Mouse (Mus musculus): ENCODE measurements around the gene Vapa. TPM values are rescaled to one million over a fixed set of nuclear protein-coding genes. Genes with fewer than 3 reads are reported as not detected.
A peak's percentile ranks its signal among the peaks of the same experiment; 100 is the strongest.

Vapa gene
- polyA plus RNA-seq, 1 experiment, result 40.3 TPM

DNA sequence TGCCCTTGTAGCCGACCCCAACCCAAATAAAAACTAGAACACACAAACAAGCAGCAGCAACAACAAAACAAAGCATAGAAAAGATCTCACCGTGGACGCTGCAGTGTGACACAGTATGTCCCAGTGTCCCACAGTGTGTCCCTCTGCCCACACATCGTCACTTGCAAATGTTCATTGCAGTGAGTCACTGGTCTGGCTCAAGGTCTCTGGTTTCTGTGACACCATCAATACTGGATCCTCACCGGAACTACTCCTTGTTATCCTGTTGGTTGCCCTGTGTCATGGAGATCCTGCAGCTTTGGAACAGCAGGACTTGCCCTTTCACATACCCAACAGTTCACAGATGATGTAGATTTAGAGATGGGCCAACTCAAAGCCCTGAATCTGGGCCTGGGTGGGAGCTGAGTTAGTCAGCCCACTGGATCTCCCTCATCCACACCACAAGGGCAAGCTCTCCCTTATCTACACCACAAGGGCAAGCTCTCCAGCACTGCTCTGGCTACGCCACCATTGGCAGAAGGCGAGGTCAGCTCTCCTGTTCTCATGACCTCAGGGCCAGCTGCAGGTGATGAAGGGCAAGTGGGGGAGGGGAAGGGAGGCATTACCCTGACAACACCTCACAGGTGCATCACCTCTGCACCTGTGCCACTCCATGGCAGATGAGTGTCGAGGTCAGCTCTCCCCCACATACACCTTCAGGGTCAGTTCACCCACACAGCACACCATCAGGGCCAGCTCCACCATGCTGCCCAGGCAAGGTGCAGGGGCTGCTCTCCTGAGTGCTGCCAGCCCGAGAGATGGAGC, 35.2 kb upstream of the Vapa start:
- Histone ChIP-seq H3K4me1 (ENCODE audit: control insufficient read depth, insufficient read depth, low read length) (no peaks in the 10 kb centered on the region), H3K4me3 (replicated peaks; ENCODE audit: extremely low read depth, low read depth, low read length) (no peak overlapping the region)
- no peak for DNase-seq
- TF ChIP-seq CTCF (IDR thresholded peaks at IDR 0.05; ENCODE audit: insufficient read depth, low read length) (no peak), POLR2A (IDR thresholded peaks at IDR 0.05; ENCODE audit: borderline replicate concordance, extremely low read depth, low read depth, low read length) (no peak)
- WGBS, result 80% methylated on average over 9 of the region's 9 CpGs

DNA sequence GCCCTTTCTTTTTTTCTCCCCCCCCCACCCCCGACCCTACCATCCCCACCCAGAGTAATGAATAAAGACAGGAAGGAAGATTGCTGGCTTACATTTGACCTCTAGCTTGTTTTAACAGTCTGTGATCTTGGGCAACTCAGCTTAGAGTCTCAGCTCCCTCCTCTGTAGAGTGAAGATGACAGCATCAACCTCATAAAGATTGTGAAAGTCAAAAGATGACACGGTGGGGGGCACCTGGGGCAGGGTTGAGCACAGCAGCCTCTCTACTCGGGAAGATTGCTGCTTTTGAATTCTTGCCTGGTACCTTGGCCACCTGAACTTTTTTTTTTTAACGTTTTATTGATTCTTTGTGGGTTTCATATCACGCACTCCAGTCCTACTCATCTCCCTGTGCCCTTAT, 34.6 kb upstream of the Vapa start:
- Histone ChIP-seq H3K4me3 (replicated peaks; ENCODE audit: extremely low read depth, low read depth, low read length) (no peak overlapping the region), H3K4me1 (ENCODE audit: control insufficient read depth, insufficient read depth, low read length) (no peaks in the 10 kb centered on the region)
- TF ChIP-seq POLR2A (IDR thresholded peaks at IDR 0.05; ENCODE audit: borderline replicate concordance, extremely low read depth, low read depth, low read length) (no peak), CTCF (IDR thresholded peaks at IDR 0.05; ENCODE audit: insufficient read depth, low read length) (no peak)
- DNase-seq, result no peak
- 47% methylated on average over 5 of the region's 5 CpGs for WGBS

DNA sequence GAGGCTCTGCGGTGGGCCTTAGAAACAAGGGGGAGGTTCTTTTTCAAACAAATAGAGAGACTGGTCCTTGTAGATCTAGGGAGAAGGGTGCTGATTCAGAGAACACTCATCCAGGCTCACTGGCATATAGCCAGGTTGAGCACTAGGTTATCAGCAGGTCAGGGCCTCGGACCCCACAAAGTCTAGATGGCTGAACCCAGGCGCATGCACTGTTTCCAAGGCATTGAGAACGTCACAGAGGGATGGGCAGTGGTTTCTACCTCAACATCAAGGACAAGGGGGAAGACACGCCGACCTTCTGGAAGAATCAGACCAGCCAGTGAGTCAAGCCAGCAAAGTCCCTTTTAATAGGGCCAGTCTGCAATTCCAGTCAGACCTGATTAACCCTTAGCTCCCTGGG, 33.9 kb upstream of the Vapa start:
- 76% methylated on average over 6 of the region's 6 CpGs for WGBS
- Histone ChIP-seq H3K4me1 (ENCODE audit: control insufficient read depth, insufficient read depth, low read length) (peaks cover 5% of the 10 kb centered on the region), H3K4me3 (replicated peaks; ENCODE audit: extremely low read depth, low read depth, low read length) (no peak overlapping the region)
- TF ChIP-seq CTCF (IDR thresholded peaks at IDR 0.05; ENCODE audit: insufficient read depth, low read length) (no peak), POLR2A (IDR thresholded peaks at IDR 0.05; ENCODE audit: borderline replicate concordance, extremely low read depth, low read depth, low read length) (no peak)
- no peak for DNase-seq

DNA sequence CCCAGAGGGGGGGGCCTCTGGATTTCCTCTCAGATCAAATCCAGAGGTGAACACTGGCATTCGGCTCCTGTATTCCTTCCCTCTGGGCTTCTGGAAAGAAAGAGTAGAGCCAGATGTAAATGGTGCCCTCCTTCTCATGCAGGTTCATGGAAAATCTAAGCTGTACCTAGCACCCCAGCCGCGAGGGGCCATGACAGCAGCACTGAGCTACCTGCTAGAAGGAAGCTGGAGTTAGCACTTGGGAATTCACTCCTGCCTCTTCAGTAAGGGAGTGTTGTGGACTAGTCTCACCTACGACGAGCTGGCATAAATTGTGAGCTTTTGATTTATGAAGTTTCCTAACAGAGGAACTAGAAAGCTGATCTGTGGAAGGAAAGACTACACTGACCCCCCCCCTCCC, 30.2 kb upstream of the Vapa start:
- peaks cover 6% of the 10 kb centered on the region for H3K4me1 ChIP-seq (ENCODE audit: control insufficient read depth, insufficient read depth, low read length)
- no peak for DNase-seq
- TF ChIP-seq CTCF (IDR thresholded peaks at IDR 0.05; ENCODE audit: insufficient read depth, low read length) (no peak), POLR2A (IDR thresholded peaks at IDR 0.05; ENCODE audit: borderline replicate concordance, extremely low read depth, low read depth, low read length) (no peak)
- H3K4me3 ChIP-seq (replicated peaks; ENCODE audit: extremely low read depth, low read depth, low read length), result no peak overlapping the region
- 52% methylated on average over 5 of the region's 5 CpGs for WGBS

DNA sequence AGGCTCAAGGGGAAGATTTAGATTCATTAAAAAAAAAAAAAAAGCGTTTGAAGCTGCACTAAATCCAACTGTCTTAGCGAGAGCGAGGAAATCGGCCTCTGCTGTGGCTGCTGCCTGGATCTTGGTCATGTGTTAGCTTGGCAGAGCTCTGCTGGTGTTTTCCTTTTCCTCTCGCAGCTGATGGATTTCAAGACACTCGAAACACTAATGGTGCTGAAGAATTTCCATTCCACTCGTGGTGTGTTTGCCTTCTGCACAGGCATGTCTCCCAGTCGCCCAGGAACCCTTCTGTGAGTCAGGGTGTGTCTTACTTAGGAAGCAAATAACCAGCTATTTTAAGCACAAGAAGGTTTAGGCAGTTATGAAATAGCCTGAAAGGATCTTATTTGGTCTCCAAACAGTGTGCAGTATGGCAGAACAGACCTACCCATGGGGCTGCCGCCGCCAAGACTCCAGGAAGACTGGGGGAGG, 29.7 kb upstream of the Vapa start:
- TF ChIP-seq CTCF (IDR thresholded peaks at IDR 0.05; ENCODE audit: insufficient read depth, low read length) (no peak), POLR2A (IDR thresholded peaks at IDR 0.05; ENCODE audit: borderline replicate concordance, extremely low read depth, low read depth, low read length) (no peak)
- 37% methylated on average over 10 of the region's 10 CpGs for WGBS
- no peak overlapping the region for H3K4me3 ChIP-seq (replicated peaks; ENCODE audit: extremely low read depth, low read depth, low read length)
- peaks cover 6% of the 10 kb centered on the region for H3K4me1 ChIP-seq (ENCODE audit: control insufficient read depth, insufficient read depth, low read length)
- peak; percentile 63 for DNase-seq

DNA sequence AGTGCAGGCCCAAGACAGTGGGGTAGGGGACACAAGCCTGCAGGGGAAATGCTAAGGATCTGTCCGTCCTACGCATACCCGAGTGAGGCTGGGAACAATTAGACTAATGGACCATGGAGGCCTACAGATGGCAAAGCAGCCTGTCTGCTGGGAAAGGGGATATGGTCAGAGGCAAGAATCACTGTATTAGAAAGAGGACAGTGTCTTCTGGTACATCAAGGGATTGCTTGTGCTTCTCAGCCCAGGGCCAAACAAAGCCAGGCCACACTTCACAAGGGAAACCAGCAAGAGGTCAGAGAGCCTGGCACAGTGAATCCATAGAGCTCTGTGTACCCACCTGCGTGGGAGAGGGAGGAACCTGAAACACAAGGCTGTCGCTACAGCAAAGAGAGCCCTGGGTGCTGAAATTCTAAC, 29.2 kb upstream of the Vapa start:
- 79% methylated on average over 5 of the region's 5 CpGs for WGBS
- no peak overlapping the region for H3K4me3 ChIP-seq (replicated peaks; ENCODE audit: extremely low read depth, low read depth, low read length)
- DNase-seq, result no peak
- peaks cover 6% of the 10 kb centered on the region for H3K4me1 ChIP-seq (ENCODE audit: control insufficient read depth, insufficient read depth, low read length)
- TF ChIP-seq POLR2A (IDR thresholded peaks at IDR 0.05; ENCODE audit: borderline replicate concordance, extremely low read depth, low read depth, low read length) (no peak), CTCF (IDR thresholded peaks at IDR 0.05; ENCODE audit: insufficient read depth, low read length) (no peak)

DNA sequence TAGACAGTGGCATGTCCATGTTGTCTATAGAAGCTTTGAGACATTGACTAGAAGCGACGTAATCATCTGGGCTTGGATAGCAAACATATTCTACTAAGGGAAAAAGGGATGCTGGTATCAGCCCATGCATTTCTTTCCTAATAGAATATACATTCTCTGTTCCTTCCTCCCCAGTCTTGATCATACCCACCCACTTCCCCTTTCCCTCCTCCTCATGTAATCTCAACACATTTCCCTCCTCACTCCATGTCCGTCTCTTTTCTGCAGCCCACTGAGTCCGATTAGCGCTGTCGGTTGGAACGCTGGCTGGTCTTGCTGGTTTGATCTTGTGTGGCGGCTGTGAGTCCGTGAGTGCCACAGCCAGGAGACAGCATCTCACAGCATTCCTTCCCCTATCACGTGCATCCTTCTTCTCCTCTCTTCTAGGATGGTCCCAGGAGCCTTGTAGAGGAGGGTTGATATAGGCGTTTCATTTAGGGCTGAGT, 28.4 kb upstream of the Vapa start, which contains the start of gene Txndc2:
Gene Txndc2, minus strand, starts transcription at position 435 of the 485 bp plus-strand sequence.
- peaks cover 6% of the 10 kb centered on the region for H3K4me1 ChIP-seq (ENCODE audit: control insufficient read depth, insufficient read depth, low read length)
- no peak within 1 kb of the TSS for H3K4me3 ChIP-seq (replicated peaks; ENCODE audit: extremely low read depth, low read depth, low read length)
- no peak for DNase-seq
- WGBS, result 87% methylated on average over 11 of the region's 11 CpGs
- no peak for TF ChIP-seq CTCF (IDR thresholded peaks at IDR 0.05; ENCODE audit: insufficient read depth, low read length)
- no peak for TF ChIP-seq POLR2A (IDR thresholded peaks at IDR 0.05; ENCODE audit: borderline replicate concordance, extremely low read depth, low read depth, low read length)

DNA sequence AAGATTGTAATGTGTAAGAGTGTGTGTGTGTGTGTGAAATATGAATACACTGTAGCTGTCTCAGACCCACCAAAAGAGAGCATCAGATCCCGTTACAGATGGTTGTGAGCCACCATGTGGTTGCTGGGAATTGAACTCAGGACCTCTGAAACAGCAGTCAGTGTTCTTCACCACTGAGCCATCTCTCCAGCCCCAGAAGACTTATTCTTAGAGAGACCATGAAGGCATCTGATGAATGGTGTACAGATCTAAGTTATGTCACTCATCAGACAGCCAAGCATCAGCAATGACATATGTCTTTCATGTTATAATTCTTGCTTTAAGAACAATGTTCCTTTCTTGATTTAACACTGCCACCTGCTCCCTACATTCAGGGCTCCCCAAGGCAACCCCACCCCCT, 25.8 kb upstream of the Vapa start:
- TF ChIP-seq CTCF (IDR thresholded peaks at IDR 0.05; ENCODE audit: insufficient read depth, low read length) (no peak), POLR2A (IDR thresholded peaks at IDR 0.05; ENCODE audit: borderline replicate concordance, extremely low read depth, low read depth, low read length) (no peak)
- WGBS, result 93% methylated on average over 1 of the region's 1 CpGs
- Histone ChIP-seq H3K4me1 (ENCODE audit: control insufficient read depth, insufficient read depth, low read length) (peaks cover 6% of the 10 kb centered on the region), H3K4me3 (replicated peaks; ENCODE audit: extremely low read depth, low read depth, low read length) (no peak overlapping the region)
- no peak for DNase-seq

DNA sequence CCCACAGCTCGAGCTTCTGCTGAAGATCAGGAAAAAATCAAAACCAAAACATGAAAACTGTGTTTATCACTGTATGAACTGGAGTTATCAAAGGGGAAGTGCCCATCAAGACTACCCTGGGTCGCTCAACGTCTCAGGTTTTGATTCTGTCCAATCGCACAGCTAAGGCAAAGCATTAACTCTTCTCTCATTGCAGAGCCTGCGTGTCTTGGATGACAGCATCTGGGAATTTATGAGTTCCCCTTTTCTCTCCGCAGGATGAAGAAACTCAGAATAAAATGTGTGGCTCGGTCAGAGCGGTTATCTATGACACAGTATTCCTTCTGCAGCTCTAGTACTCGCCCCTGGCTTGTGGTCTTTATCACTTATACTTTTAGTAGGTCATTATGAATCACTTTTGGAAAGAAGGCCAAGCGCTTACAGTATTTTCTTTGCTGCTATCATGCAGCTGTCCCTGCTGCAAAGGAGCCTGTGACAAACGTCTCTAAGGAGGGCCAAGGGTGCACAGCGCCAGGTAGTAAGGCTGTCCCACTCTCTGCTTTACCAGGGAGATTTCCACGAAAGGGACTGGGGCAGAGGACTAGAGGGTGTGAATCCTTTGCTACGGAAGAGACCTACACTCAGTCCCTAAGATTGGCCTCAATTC, 22.5 kb upstream of the Vapa start:
- Histone ChIP-seq H3K4me3 (replicated peaks; ENCODE audit: extremely low read depth, low read depth, low read length) (no peak overlapping the region), H3K4me1 (ENCODE audit: control insufficient read depth, insufficient read depth, low read length) (no peaks in the 10 kb centered on the region; the same call in 1 of the 2 replicates)
- 60% methylated on average over 14 of the region's 14 CpGs for WGBS
- no peak for TF ChIP-seq POLR2A (IDR thresholded peaks at IDR 0.05; ENCODE audit: borderline replicate concordance, extremely low read depth, low read depth, low read length)
- no peak for TF ChIP-seq CTCF (IDR thresholded peaks at IDR 0.05; ENCODE audit: insufficient read depth, low read length)
- no peak for DNase-seq

Measured in lung, adult 2 months (tissue).